Mouse (Mus musculus) monocyte, adult 5-6 weeks (primary cell): ENCODE results near the gene Gpr142. TPM values are rescaled to one million over a fixed set of nuclear protein-coding genes. Genes with fewer than 3 reads are reported as not detected.
A peak's percentile ranks its signal among the peaks of the same experiment; 100 is the strongest.

Source experiments
- ATAC-seq: fragments of 153-309, 156-312 bp; replicated peaks from 2 replicates; pipeline ENCODE4 v1.8.0; 2017; ENCODE audit warnings: mild to moderate bottlenecking; ENCODE audit not compliant: low TSS enrichment, insufficient number of reproducible peaks, severe bottlenecking, poor library complexity, low FRiP score
- total RNA-seq: library from RNA; stranded (forward); fragments of 200-1000, 200-491, 200-594 nt; gene quantifications from 3 replicates; pipeline ENCODE4 v1.2.3, GENCODE M21; 2017

The Gpr142 gene
- not detected in 3 replicates for total RNA-seq

- ATAC-seq: no peak
Observed at GRCm38 (mm10) chr11:114798624-114799023, at the start of gene Gpr142. Gene Gpr142 (plus strand): TSS chr11:114798924.

GRCm38 (mm10) chr11:114764820-114765818 lies 33.6 kb upstream of the Gpr142 start, which contains the start of gene Kif19a:
Gene Kif19a (plus strand): TSS chr11:114765388.
- ATAC-seq: peak; percentile 77

GRCm38 (mm10) chr11:114769911-114770310 lies 28.8 kb upstream of the Gpr142 start:
- ATAC-seq: no peak

GRCm38 (mm10) chr11:114771896-114772295 lies 26.8 kb upstream of the Gpr142 start:
- ATAC-seq: no peak

- no peak for ATAC-seq
Observed at GRCm38 (mm10) chr11:114780076-114780475, 18.6 kb upstream of the Gpr142 start.

GRCm38 (mm10) chr11:114785892-114786291 lies 12.8 kb upstream of the Gpr142 start:
- ATAC-seq: no peak

- no peak for ATAC-seq
Observed at GRCm38 (mm10) chr11:114786326-114786725, 12.4 kb upstream of the Gpr142 start.

GRCm38 (mm10) chr11:114787611-114788010 lies 11.1 kb upstream of the Gpr142 start:
- no peak for ATAC-seq

- ATAC-seq: peak; percentile 59
Observed at GRCm38 (mm10) chr11:114789061-114789714, 9.5 kb upstream of the Gpr142 start.

GRCm38 (mm10) chr11:114789716-114790115 lies 9.0 kb upstream of the Gpr142 start:
- ATAC-seq: no peak

GRCm38 (mm10) chr11:114790171-114790570 lies 8.6 kb upstream of the Gpr142 start:
- ATAC-seq: no peak

GRCm38 (mm10) chr11:114790841-114791240 lies 7.9 kb upstream of the Gpr142 start:
- no peak for ATAC-seq

GRCm38 (mm10) chr11:114791351-114791889 lies 7.3 kb upstream of the Gpr142 start:
- ATAC-seq: no peak

- no peak for ATAC-seq
Observed at GRCm38 (mm10) chr11:114791891-114792411, 6.8 kb upstream of the Gpr142 start.

GRCm38 (mm10) chr11:114792931-114793494 lies 5.7 kb upstream of the Gpr142 start:
- ATAC-seq: no peak

- no peak for ATAC-seq
Observed at GRCm38 (mm10) chr11:114793868-114794545, 4.7 kb upstream of the Gpr142 start.

- ATAC-seq: no peak
Observed at GRCm38 (mm10) chr11:114794691-114795090, 4.0 kb upstream of the Gpr142 start.

- ATAC-seq: no peak
Observed at GRCm38 (mm10) chr11:114795231-114795746, 3.4 kb upstream of the Gpr142 start.
